Mouse (Mus musculus): Measurements from ENCODE around the gene Olfr374.

DNA sequence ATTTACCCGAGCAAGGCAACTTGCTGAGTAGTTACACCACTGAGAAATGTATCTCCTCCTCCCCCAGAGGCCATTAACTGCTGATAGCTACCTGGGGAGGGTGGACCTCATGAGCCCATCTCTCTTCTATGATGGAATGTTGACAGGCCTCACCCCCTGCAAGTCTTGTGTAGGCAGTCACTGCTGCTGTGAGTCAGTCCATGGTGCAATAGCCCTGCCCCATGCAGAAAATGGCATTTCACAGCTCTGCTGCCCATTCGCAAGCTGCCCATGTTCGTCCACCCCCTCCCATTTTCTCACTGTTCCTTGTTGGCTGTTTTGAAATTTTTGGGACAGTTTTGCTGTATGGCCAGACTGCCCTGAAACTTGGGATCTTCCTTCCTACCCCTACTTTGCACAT, 38.7 kb downstream of the Olfr374 start:
- TF ChIP-seq TAL1 (IDR thresholded peaks at IDR 0.05; ENCODE audit: low read length) (no peak), GATA1 (IDR thresholded peaks at IDR 0.05; ENCODE audit: low read length) (no peak)
